8 mouse cellular contexts compared by ENCODE assay signal in genomic region chr9:45954294-45955106, GRCm38 (mm10). TPM values are rescaled to one million over a fixed set of nuclear protein-coding genes. Genes with fewer than 3 reads are reported as not detected.
A peak's percentile ranks its signal among the peaks of the same experiment; 100 is the strongest.
DNase-seq lines count a peak whose midpoint lies in the region; ATAC-seq and TF ChIP-seq lines count a peak whose summit lies in the region.

No protein-coding gene starts in this region.

- H3K4me2 ChIP-seq in hindbrain, postnatal 0 days (ENCODE audit: low read depth, low read length), result peak overlapping the region; percentile 89
- H3K4me2 ChIP-seq in limb, embryonic 13.5 days (replicated peaks), result peak overlapping the region; percentile 91
- peak overlapping the region; percentile 93 for H3K4me2 ChIP-seq in midbrain, embryonic 14.5 days (ENCODE audit: low read length)

- ATAC-seq in hindbrain, postnatal 0 days, result peak; percentile 76
- ATAC-seq in limb, embryonic 13.5 days (ENCODE audit: low FRiP score, low read depth), result peak; percentile 57
- peak; percentile 44 for ATAC-seq in midbrain, embryonic 14.5 days (ENCODE audit: low FRiP score, low TSS enrichment)

- TF ChIP-seq CTCF in hindbrain, postnatal 0 days (IDR thresholded peaks at IDR 0.05; ENCODE audit: low read depth), result no peak

- H3K27ac ChIP-seq in hindbrain, postnatal 0 days, result peak overlapping the region; percentile 95
- H3K27ac ChIP-seq in limb, embryonic 13.5 days, result peak overlapping the region; percentile 86; the same call in 1 of the 2 replicates
- H3K27ac ChIP-seq in midbrain, embryonic 14.5 days (replicated peaks; ENCODE audit: low read depth, low read length), result peak overlapping the region; percentile 77

- peak overlapping the region; percentile 95 for H3K9ac ChIP-seq in hindbrain, postnatal 0 days (replicated peaks; ENCODE audit: low read length)
- peak overlapping the region; percentile 93 for H3K9ac ChIP-seq in limb, embryonic 13.5 days
- H3K9ac ChIP-seq in midbrain, embryonic 14.5 days (replicated peaks; ENCODE audit: low read length), result peak overlapping the region; percentile 86

- WGBS in hindbrain, postnatal 0 days, result under 1% methylated on average over 54 of the region's 63 CpGs
- under 1% methylated on average over 62 of the region's 63 CpGs for WGBS in limb, embryonic 13.5 days
- WGBS in midbrain, embryonic 14.5 days, result under 1% methylated on average over 63 of the region's 63 CpGs

- H3K4me3 ChIP-seq in hindbrain, postnatal 0 days (ENCODE audit: low read length), result peak overlapping the region; percentile 91
- peak overlapping the region; percentile 82 for H3K4me3 ChIP-seq in limb, embryonic 13.5 days
- peak overlapping the region; percentile 86 for H3K4me3 ChIP-seq in midbrain, embryonic 14.5 days (replicated peaks; ENCODE audit: low read depth, low read length)

- no peaks in the 10 kb centered on the region for H3K27me3 ChIP-seq in hindbrain, postnatal 0 days (ENCODE audit: insufficient read depth, low read length)
- H3K27me3 ChIP-seq in limb, embryonic 13.5 days, result no peaks in the 10 kb centered on the region
- H3K27me3 ChIP-seq in midbrain, embryonic 14.5 days (ENCODE audit: control insufficient read depth, insufficient read depth, low read length), result no peaks in the 10 kb centered on the region
- no peaks in the 10 kb centered on the region for H3K27me3 ChIP-seq in splenic B cell, adult 2 months (ENCODE audit: control insufficient read depth, insufficient read depth, low read length, poor library complexity, severe bottlenecking)

- peaks cover 17% of the 10 kb centered on the region; the same call in 1 of the 2 replicates for H3K36me3 ChIP-seq in hindbrain, postnatal 0 days (ENCODE audit: insufficient read depth, low read length)
- H3K36me3 ChIP-seq in limb, embryonic 13.5 days, result peaks cover 31% of the 10 kb centered on the region
- H3K36me3 ChIP-seq in midbrain, embryonic 14.5 days (ENCODE audit: control insufficient read depth, insufficient read depth, low read length), result peaks cover 24% of the 10 kb centered on the region
- H3K36me3 ChIP-seq in splenic B cell, adult 2 months (ENCODE audit: control insufficient read depth, insufficient read depth, low read length, poor library complexity, severe bottlenecking), result peaks cover 4% of the 10 kb centered on the region

- H3K9me3 ChIP-seq in hindbrain, postnatal 0 days (ENCODE audit: low read length), result no peaks in the 10 kb centered on the region
- H3K9me3 ChIP-seq in limb, embryonic 13.5 days, result no peaks in the 10 kb centered on the region
- no peaks in the 10 kb centered on the region for H3K9me3 ChIP-seq in midbrain, embryonic 14.5 days (ENCODE audit: control insufficient read depth, low read length)

- peaks cover 8% of the 10 kb centered on the region; the same call in 1 of the 2 replicates for H3K4me1 ChIP-seq in hindbrain, postnatal 0 days (ENCODE audit: insufficient read depth, low read length)
- peaks cover 29% of the 10 kb centered on the region for H3K4me1 ChIP-seq in limb, embryonic 13.5 days
- H3K4me1 ChIP-seq in midbrain, embryonic 14.5 days (ENCODE audit: control insufficient read depth, insufficient read depth, low read length), result peaks cover 18% of the 10 kb centered on the region

- DNase-seq in right cerebral cortex, adult 18-20 months, result peak; percentile 55
- DNase-seq in right cerebral cortex, postnatal 25 days, result no peak
- peak; percentile 60 for DNase-seq in cerebellum, adult 8-10 months
- peak; percentile 34 to 39 for DNase-seq in frontal cortex, adult 2 months (ENCODE audit: extremely low spot score in 1 of 2, low spot score in 1 of 2)
- DNase-seq in hindbrain, postnatal 0 days (ENCODE audit: low spot score), result peak; percentile 60
- peak; percentile 67 for DNase-seq in midbrain, embryonic 14.5 days
- peak; percentile 66 for DNase-seq in splenic B cell, adult 2 months (ENCODE audit: low read depth, low spot score)

RNA-seq across cellular contexts. Expression of gene Sidt2, which starts 0.6 kb away (rescaled TPM):
- 103 and 112 TPM in 2 replicates for polyA plus RNA-seq in frontal cortex, adult 2 months (2012; rRNA removed)
- total RNA-seq in hindbrain, postnatal 0 days (2014; rRNA removed), result 124 and 126 TPM in 2 replicates
- polyA plus RNA-seq in hindbrain, postnatal 0 days (2015; fragmentation: Nextera tagmentation; extraction: Ambion mirVana), result 48.3 and 51.6 TPM in 2 replicates
- polyA plus RNA-seq in limb, embryonic 13.5 days (2015; fragmentation: Nextera tagmentation; extraction: Ambion mirVana), result 40.0 and 40.2 TPM in 2 replicates
- polyA plus RNA-seq in midbrain, embryonic 14.5 days (2014; fragmentation: Nextera tagmentation; extraction: Ambion mirVana), result 40.3 and 40.5 TPM in 2 replicates

RNA-seq across cellular contexts. Expression of gene Tagln, which starts 18.6 kb away (rescaled TPM):
- 15.4 and 21.4 TPM in 2 replicates for polyA plus RNA-seq in frontal cortex, adult 2 months (2012; rRNA removed)
- total RNA-seq in hindbrain, postnatal 0 days (2014; rRNA removed), result 4.4 and 5.2 TPM in 2 replicates
- 3.5 and 4.0 TPM in 2 replicates for polyA plus RNA-seq in hindbrain, postnatal 0 days (2015; fragmentation: Nextera tagmentation; extraction: Ambion mirVana)
- polyA plus RNA-seq in limb, embryonic 13.5 days (2015; fragmentation: Nextera tagmentation; extraction: Ambion mirVana), result 17.3 and 19.1 TPM in 2 replicates
- 1.6 and 3.3 TPM in 2 replicates for polyA plus RNA-seq in midbrain, embryonic 14.5 days (2014; fragmentation: Nextera tagmentation; extraction: Ambion mirVana)

RNA-seq across cellular contexts. Expression of gene Rnf214, which starts 47.8 kb away (rescaled TPM):
- polyA plus RNA-seq in frontal cortex, adult 2 months (2012; rRNA removed), result 43.9 and 47.3 TPM in 2 replicates
- total RNA-seq in hindbrain, postnatal 0 days (2014; rRNA removed), result 51.9 and 55.4 TPM in 2 replicates
- polyA plus RNA-seq in hindbrain, postnatal 0 days (2015; fragmentation: Nextera tagmentation; extraction: Ambion mirVana), result 70.3 and 77.7 TPM in 2 replicates
- 66.7 and 70.6 TPM in 2 replicates for polyA plus RNA-seq in limb, embryonic 13.5 days (2015; fragmentation: Nextera tagmentation; extraction: Ambion mirVana)
- 97.4 and 121 TPM in 2 replicates for polyA plus RNA-seq in midbrain, embryonic 14.5 days (2014; fragmentation: Nextera tagmentation; extraction: Ambion mirVana)

RNA-seq across cellular contexts. Expression of gene Pcsk7, which starts 48.2 kb away (rescaled TPM):
- polyA plus RNA-seq in frontal cortex, adult 2 months (2012; rRNA removed), result 26.8 and 31.3 TPM in 2 replicates
- total RNA-seq in hindbrain, postnatal 0 days (2014; rRNA removed), result 23.5 and 33.9 TPM in 2 replicates
- polyA plus RNA-seq in hindbrain, postnatal 0 days (2015; fragmentation: Nextera tagmentation; extraction: Ambion mirVana), result 18.1 and 22.1 TPM in 2 replicates
- 21.8 and 23.5 TPM in 2 replicates for polyA plus RNA-seq in limb, embryonic 13.5 days (2015; fragmentation: Nextera tagmentation; extraction: Ambion mirVana)
- 15.5 and 17.4 TPM in 2 replicates for polyA plus RNA-seq in midbrain, embryonic 14.5 days (2014; fragmentation: Nextera tagmentation; extraction: Ambion mirVana)

RNA-seq across cellular contexts. Expression of gene Pafah1b2, which starts 58.0 kb away (rescaled TPM):
- 99.0 and 106 TPM in 2 replicates for polyA plus RNA-seq in frontal cortex, adult 2 months (2012; rRNA removed)
- 137 and 186 TPM in 2 replicates for total RNA-seq in hindbrain, postnatal 0 days (2014; rRNA removed)
- 222 and 243 TPM in 2 replicates for polyA plus RNA-seq in hindbrain, postnatal 0 days (2015; fragmentation: Nextera tagmentation; extraction: Ambion mirVana)
- 201 and 218 TPM in 2 replicates for polyA plus RNA-seq in limb, embryonic 13.5 days (2015; fragmentation: Nextera tagmentation; extraction: Ambion mirVana)
- 291 and 338 TPM in 2 replicates for polyA plus RNA-seq in midbrain, embryonic 14.5 days (2014; fragmentation: Nextera tagmentation; extraction: Ambion mirVana)
